Mouse (Mus musculus): ENCODE measurements around the gene Zc2hc1b.

Gene Zc2hc1b

DNA sequence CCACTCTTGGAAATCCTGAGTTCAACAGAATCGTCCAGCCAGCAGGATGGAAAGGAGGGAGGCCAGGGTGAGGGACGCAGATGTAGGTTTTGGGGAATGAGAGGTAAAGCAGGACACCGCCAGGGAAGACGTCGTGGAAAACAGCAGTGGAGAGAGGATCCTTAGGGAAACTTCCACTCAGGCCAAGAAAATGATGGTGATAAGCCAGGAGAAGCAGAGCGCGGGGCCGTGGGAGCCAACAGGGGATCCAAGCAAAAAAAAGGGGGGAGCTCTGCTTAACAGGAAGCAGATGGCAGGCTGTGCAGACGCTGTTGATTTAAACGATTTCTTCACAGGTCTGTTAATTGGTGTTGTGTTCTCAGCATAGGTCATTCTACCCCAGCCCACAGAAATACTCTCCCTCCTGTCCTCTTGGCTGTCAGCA lies 5.0 kb downstream of the Zc2hc1b start:
- in situ Hi-C loops (cut with MseI, MboI): no loop called here

DNA sequence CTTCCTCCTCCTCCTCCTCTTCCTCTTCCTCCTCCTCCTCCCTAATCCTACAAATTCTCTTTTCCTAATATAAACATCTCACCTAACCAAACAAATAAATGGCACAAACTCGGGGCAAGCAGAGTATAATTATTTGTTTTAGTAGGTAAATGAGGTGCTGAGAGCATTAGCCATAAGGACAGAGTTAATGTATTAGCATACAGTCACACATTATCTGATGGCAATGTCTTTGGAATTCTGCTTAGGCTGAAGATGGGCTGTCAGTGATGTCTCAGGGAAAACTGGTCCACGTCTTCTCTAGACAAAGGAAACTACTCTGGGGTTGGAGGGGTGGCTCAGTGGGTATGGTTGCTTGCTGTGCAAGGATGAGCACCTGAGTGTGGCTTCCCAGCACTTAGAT lies 6.4 kb downstream of the Zc2hc1b start:
- in situ Hi-C loops (cut with MseI, MboI): no loop called here

DNA sequence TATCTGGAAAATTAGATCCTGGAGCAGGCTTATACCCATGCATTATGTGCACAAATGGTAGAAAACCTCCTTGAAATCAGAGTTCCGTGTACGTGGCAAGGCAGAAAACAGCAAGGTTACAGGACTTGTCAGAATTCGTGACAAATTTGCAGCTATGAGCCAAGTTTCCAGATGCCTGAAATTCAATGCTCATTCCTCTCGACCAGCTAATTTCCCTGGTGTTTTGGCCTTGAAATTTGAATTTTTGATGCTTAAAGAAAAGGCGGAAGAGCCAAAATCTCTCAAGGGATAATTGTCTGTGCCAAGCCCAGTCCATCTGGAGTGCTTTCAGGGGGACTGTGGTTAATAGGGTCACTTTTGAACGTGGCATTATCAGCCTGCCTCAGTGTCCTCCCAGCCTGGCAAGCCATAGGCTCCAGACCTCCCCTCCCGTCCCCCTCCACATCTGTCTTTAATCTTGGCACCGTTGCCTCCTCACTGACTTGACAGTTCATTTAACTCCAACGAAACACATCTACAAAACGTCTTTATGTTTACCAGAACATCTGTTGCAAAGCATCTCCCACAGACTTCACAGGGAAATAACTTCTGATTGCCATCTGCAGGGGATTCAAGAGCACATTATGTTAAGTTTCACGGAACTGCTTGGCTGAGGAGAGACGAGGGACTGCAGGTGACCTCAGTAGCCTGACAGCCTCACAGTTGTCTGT lies 6.9 kb downstream of the Zc2hc1b start:
- in situ Hi-C loops (cut with MseI, MboI): no loop called here

DNA sequence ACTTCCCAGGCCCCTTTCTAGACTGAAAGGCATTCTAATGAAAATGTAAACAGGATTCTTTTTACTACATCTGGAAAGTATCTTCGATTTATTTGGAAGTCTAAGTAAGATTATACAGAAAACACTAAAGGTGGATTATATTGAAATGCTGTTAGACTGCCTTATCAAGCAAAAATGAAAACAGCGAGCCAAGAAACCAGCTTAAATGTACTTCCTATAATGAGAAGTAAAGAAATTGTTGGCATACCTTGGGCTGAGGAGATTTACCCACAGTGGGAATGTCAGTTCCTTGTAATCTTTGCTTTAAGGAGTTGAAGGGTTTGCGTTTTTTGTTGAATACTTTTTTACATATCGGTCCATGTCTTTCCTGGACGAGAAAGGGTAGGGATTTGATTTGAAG lies 9.4 kb downstream of the Zc2hc1b start:
- in situ Hi-C loops (cut with MseI, MboI): no loop called here

DNA sequence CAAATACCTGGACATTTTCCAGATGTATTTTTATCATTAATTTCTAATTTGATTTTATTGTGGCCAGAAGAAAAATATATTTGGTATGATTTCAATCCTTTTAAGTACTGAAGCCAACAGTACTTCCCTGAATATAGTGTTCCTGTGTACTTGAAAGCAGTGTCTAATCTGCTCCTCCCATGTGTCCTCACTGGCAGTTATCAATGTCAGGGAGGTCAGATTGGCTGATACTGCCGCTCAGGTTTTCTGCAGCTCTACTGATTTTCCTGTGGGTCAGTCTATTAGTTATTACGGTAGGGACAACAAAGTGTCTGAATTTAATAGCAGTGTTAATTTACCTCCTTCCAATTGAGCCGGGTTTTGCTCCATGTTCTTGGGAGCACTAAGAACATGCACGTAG lies 15.8 kb downstream of the Zc2hc1b start:
- in situ Hi-C loops (cut with MseI, MboI): no loop called here

DNA sequence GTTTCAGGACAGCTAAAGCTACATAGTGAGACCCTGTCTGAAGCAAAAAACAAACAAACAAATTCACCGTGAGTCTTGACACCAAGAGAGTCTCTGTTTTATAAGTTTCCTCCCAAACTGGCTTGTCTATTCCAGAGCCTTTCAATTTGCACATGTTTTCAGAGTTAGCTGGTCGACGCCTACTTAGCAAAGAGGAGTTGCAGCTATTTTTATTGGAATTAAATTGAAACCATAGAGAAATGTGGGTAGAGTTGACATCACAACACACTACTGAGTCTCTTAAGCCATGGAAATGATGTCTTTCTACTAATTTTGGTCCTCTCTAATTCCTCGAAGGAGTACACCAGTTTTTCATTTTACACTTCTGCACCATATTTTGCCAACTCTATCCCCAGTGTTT lies 16.9 kb downstream of the Zc2hc1b start:
- in situ Hi-C loops (cut with MseI, MboI): no loop called here

DNA sequence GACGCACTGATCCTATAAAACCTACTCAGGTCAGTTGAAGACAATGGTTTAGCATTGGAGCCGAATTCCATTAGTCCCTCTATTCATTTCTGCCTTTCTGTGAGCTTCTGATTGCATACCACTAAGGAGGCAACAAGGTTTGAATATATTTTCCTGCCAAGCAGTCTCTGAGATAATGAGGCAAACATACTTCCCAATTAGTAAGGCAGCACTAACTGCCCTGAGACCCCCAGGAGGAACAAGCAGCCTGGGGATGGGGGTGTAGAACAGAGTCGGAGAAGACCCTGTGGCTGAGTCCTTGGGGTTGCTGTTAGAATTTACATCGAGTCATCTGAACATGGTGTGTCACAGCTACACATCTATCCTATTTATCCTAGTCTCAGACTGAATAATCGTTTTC lies 22.4 kb downstream of the Zc2hc1b start:
- in situ Hi-C loops (cut with MseI, MboI): no loop called here

DNA sequence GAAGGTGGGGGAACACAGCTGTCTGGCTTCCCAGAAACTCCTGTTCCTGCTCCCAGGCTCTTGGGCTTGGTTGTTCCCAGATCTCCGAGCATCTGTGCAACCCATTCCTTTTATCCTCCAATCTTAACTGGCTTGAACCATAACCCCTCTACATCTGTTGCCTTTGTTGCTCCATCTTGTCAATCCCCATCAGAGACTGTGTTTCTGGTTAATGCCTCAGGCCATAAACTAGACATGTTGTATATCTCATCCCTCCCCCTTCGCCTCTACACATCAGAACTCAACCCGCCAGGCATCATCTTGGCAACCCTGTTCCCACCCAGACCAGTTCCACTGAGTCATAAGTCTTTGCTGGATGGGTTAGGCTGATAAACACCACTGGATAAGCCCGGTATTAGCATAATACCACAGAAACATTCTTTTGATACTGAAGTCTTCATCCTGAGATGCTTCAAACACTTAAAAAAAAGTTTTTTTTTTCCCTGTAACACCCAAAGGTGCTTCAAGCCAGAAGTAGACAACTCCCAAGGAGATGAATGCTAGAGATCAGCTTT lies 24.9 kb downstream of the Zc2hc1b start:
- in situ Hi-C loops (cut with MseI, MboI): no loop called here

DNA sequence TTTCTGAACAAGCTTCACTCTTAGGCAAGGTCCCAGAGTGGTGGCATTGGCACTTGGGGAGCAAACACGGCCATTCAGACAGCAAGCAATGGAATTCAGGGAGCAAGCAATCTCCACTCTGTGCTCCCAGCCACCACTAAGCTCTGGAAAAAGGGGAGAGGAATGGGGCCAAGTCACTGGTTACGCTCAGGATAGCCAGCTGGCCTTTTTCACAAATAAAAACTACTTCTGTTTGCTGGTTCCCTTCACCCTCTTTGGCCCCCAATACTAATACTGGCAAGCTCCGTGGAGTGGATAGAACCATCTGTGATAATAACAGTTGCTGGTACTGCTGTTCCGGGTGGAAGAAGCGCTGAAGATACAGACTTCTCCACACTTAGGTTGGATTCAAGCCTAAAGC lies 26.5 kb downstream of the Zc2hc1b start:
- in situ Hi-C loops (cut with MseI, MboI): no loop called here

DNA sequence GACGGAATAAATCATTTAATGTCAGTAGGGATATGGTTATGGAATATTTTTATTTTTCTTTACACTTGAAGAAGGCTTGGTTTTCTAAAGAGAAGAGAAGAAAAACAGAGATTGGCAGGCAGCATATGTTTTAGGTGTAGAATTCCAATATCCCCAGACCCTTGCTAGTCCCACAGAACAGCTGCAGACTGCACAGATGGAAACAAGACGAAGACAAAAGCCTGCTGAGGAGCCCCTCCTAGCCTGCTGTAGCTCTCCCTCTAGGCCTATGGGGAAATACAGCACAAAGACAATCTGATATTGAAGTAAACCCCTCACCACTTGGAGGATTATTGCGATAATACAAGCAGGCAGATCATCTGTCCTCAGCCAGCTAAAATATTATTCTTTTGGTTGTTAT lies 27.4 kb downstream of the Zc2hc1b start:
- in situ Hi-C loops (cut with MseI, MboI): no loop called here

DNA sequence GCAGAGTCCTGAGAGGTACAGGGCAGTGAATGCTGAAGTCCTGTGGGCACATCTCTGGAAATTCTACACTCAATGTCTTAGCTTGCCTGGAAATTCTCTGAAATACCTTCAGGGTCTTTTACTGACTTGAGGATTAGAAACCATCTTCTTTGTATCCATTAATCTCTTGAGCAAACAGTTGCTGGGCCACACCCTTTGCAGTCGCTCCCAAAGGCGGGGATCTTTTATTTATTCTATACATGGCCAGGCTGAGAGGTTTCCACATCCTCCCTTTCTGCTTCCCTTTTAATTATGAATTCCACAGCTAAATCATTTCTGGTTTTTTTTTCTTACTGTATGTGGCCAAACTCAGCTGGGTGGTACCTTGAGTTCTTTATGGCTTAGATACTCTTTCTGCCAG lies 37.4 kb downstream of the Zc2hc1b start:
- in situ Hi-C loops (cut with MseI, MboI): no loop called here

DNA sequence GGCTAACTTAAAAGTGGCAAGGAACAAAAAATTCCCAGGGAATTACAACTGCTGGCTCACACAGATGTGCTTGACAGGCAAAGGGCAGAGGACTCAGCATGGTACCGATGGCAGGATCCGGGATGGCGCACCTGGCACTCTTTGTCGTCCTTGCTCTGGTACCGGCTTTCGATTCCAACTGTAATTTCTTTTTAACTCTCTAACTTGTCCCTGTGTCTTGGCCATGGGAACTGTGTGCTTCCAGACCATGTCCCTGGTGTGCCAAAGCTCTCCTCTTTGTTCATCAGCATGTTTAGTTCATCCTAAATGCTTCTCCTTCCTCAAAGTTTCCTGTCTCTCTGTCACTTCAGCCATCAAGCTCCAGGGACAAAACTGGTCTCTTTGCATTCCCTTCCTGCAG lies 39.9 kb downstream of the Zc2hc1b start:
- in situ Hi-C loops (cut with MseI, MboI): no loop called here

DNA sequence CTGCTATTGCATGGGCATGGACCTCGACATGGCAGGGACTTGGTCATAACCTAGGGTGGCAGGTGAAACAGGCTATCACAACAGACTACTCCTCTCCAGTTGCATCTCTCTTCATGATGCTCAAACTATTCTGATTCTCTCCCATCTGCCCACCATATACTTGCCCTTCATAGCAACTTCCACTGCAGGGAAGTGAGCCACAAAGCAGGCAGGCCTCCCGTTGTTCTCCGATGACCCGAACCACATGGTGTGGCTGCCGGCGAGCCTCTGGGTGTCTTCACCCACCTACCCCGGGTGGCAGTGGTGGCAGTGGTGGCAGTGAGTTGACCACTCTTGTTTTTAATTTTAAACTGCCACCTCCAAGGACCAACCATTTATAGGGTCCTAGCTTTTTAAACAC lies 42.1 kb downstream of the Zc2hc1b start:
- in situ Hi-C loops (cut with MseI, MboI): no loop called here

DNA sequence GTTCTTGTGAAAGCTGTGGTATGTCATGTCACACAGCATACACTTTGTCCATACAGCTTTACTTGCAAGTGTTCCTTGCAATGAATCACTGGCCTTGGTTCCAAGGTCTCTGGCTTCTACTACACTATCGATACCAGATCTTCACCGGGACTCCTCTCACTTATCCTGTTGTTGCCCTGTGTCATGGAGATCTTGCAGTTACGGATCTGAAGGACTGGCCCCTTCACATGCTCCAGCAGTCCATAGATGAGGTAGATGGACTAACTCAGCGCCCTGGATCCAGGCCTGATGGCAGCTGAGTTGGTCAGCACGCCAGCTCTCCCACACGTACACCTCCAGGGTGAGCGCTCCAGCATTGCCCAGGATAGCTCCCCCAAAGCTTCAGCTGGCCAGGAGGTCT lies 42.5 kb downstream of the Zc2hc1b start:
- in situ Hi-C loops (cut with MseI, MboI): no loop called here

DNA sequence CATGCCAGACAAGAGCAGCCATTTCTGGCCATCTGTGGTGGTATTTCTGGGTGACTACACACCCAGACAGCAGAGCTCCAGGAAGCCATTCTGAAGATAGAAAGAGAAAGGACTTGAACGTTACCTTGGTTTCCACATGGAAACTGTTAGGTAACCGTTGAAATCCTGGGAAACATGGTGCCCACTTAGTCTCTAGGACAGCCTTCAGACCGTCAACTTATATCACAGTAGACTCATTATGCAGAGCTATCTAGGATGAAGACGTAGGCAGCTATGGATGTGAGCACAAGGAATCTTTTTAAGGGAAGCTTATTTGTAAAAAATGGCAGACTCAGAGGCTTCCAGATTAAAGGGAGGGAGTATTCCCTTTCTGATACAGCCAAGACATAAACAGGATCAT lies 44.0 kb downstream of the Zc2hc1b start:
- in situ Hi-C loops (cut with MseI, MboI): no loop called here

DNA sequence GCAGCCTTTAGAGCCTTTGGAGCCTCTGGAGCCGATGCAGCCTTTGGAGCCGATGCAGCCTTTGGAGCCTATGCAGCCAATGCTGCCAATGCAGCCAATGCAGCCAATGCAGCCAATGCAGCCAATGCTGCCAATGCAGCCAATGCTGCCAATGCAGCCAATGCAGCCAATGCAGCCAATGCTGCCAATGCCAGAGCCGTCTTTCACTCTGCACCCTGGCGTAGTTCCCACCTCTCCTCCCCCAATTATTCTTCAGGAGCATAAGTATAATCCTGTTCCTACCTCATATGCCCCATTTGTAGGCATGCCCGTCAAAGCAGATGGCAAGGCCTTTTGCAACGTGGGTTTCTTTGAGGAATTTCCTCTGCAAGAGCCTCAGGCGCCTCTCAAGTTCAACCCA lies 49.9 kb downstream of the Zc2hc1b start:
- in situ Hi-C loops (cut with MseI, MboI): no loop called here

DNA sequence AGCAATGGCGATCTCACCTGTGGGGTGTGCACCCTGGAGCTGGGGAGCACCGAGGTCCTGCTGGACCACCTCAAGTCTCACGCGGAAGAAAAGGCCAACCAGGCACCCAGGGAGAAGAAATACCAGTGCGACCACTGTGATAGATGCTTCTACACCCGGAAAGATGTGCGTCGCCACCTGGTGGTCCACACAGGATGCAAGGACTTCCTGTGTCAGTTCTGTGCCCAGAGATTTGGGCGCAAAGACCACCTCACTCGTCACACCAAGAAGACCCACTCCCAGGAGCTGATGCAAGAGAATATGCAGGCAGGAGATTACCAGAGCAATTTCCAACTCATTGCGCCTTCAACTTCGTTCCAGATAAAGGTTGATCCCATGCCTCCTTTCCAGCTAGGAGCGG lies 50.5 kb downstream of the Zc2hc1b start:
- in situ Hi-C loops (cut with MseI, MboI): no loop called here

DNA sequence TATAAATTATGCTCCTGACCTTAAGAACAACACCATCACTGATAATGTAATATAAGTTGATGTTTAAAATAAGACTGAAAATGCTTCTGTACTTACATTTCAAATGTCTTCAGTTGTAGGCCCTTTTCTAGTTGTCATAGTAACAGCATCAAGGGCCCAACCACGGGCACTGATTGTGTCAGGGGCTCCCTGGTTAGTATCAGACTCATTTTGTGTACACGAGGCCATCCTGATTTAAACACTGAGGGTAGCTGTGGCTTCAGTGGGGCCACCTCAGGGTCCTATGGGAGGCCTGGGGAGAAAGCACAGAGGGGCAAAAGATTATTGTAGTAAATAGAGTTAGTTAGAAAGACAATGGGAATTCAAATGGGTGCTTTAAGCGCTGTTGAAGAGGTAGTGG lies 52.0 kb downstream of the Zc2hc1b start:
- in situ Hi-C loops (cut with MseI, MboI): no loop called here

DNA sequence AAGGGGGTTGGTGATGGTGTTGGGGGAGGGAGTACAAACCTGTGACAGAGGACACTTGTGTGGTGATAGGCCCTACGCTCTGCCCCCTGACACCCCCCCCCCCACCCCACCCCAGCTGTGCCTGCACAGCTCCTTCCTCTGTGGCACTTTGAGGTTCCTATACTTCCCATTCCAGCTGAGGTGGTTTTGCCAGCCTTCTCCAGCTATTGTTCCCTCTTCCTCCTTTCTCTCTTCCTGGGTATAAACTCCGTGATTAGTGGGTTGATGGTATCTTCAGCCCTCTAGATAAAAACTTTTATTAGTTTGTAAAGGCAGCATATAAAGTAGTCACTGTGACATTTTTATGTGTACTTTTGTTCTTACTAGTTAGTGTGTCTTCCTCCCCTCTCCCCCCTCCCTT lies 58.5 kb downstream of the Zc2hc1b start:
- in situ Hi-C loops (cut with MseI, MboI): no loop called here

DNA sequence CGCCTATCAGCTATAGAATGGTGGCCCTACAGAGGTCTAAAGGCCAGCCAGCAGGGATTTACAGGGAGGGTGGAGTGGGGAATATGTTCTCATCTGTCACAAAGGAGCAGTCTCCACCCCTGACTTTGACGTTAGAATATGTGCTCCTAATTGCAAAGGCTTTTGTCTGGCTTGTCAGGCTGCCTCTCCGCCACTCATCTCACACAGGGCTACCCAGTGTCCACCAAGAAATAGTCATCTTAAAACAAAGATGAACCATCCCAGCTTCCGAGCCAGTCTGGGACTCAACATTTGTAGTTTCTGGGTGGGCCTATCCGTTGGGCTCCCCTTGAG lies 59.1 kb downstream of the Zc2hc1b start:
- in situ Hi-C loops (cut with MseI, MboI): no loop called here

DNA sequence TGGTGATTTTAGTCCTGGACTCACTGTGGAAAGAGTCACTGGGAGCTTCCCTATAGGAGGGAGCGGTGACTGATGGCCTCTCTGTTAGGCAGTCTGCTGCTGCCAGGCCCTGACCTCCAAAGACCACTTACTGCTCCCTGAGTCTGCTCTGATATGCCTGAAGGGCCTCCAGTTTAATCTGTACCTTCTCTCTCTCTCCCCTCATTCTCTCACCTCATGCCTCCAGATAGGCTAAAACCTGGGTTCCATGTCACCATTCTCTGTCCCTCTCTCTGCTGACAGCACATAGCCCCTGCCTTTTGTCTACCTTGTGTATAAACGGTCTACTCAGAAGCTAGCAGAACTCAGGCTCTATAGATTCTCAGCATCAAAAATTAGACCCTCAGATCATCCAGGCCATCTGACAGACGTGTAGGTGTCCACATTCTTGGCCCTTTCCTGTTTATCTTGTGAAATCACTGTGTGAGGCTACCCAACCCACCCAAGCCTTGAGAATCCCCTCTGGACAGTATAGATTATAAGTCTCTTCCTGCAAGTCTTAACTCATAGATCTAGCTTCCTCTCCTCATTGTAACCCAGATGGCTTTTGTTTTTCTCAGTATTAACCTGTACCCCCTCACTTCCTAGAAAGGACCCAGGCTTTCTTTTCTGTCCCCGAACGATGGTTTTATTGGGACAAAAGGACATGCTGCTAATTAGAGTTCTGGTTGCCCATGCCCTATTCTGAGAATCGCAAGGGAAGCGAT lies 59.6 kb downstream of the Zc2hc1b start:
- in situ Hi-C loops (cut with MseI, MboI): no loop called here

DNA sequence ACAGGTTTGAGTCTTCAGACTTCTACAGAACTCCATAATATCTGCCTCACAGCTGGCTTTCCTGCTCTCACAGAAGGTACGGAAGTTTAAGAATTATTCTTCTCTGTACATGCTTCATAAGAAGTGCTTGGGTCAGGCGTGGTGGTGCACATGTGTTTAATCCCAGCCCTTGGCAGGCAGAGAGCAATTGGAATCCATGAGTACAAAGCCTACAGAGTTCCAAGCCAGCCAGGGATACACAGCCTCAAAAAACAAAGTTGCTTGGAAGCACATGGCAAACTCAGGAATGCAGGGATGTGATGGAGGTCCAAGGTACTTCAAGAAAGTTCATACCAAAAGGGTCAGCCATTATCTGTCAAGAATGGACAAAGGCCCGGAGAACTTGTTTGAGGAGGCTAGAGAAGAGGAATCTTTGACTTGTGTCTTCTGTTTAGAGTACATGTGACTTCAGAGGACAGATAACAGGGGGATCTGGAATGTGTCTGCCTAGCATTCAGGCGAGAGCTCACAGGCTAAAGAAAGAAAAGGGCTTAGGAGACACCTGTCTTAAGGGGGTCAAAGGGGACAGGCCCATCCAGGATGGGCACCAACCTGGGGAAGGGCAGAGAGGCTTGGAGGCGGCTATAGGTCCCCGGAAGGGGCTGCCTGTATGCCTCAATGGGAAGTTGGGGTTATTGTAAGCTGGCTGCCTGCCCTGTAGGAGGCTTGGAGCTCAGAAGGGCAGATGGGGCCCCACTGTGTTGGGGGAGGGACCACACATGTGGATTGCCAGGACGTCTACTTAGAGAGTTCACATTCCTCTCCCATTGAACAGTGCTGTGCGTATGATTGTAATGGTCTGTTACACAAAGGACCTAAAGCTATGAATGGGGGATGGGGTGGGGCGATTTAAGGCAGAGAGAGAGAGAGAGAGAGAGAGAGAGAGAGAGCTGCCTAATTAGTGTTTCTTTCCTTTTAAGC lies 60.8 kb downstream of the Zc2hc1b start:
- in situ Hi-C loops (cut with MseI, MboI): no loop called here

Data from mouse trophoblast stem cell (cell line).